Comparison of ENCODE assay signal across 9 mouse cellular contexts in genomic region chr8:117863837-117864236, GRCm38 (mm10).
A peak's percentile ranks its signal among the peaks of the same experiment; 100 is the strongest.
DNase-seq lines count a peak whose midpoint lies in the region; ATAC-seq and TF ChIP-seq lines count a peak whose summit lies in the region.
"Had no signal": no experiment of that assay in that cellular context is flagged by ENCODE, and none has a peak within 500 bp of the region (broad histone marks: within the 10 kb centered on the region; RNA-seq: fewer than 3 reads in every experiment).

No protein-coding gene starts in this region.

- H3K27ac ChIP-seq in heart, embryonic 10.5 days: no peak overlapping the region
- H3K27ac ChIP-seq in CH12.LX (ENCODE audit: insufficient read depth, low read depth): no peak overlapping the region
- H3K27ac ChIP-seq: midbrain, embryonic 12.5 days had no signal

- H3K9me3 ChIP-seq in heart, embryonic 10.5 days: no peaks in the 10 kb centered on the region
- H3K9me3 ChIP-seq in CH12.LX (replicated peaks; ENCODE audit: low read length): no peaks in the 10 kb centered on the region
- H3K9me3 ChIP-seq: midbrain, embryonic 12.5 days had no signal

- in situ Hi-C loops in CH12.LX (cut with MboI; ENCODE audit: low pct_ligation_motif_present, low pct_unique_long_range_greater_than_20kb, low sequenced_read_pairs): loop anchor here (5.0 to 25.0 kb wide), 2 partner anchors 92 to 227 kb away; no protein-coding TSS in a partner anchor

- TF ChIP-seq CTCF in CH12.LX (conservative IDR thresholded peaks at IDR 0.05 in 1 of 2, IDR thresholded peaks at IDR 0.05 in 1 of 2; ENCODE audit: low read depth in 2 of 2, low read length in 2 of 2): peak; percentile 69 to 97

- no peaks in the 10 kb centered on the region for H3K36me3 ChIP-seq in heart, embryonic 10.5 days
- H3K36me3 ChIP-seq in CH12.LX (replicated peaks in 1 of 2; ENCODE audit: control insufficient read depth in 1 of 2, insufficient read depth in 1 of 2, low read length in 1 of 2): no peaks in the 10 kb centered on the region
- H3K36me3 ChIP-seq: midbrain, embryonic 12.5 days had no signal

- dilution Hi-C loops in CH12.LX (cut with MboI; ENCODE audit: extremely low pct_ligation_motif_present, extremely low pct_unique_long_range_greater_than_20kb, low sequenced_read_pairs): no loop called here

- 40% methylated on average over 2 of the region's 2 CpGs for WGBS in heart, embryonic 10.5 days

- H3K9ac ChIP-seq in CH12.LX (ENCODE audit: insufficient read depth, low read depth): no peak overlapping the region
- H3K9ac ChIP-seq: midbrain, embryonic 12.5 days had no signal

- ATAC-seq in megakaryocyte progenitor cell, adult 5-6 weeks (replicated peaks; ENCODE audit: poor library complexity): peak; percentile 83

- H3K4me3 ChIP-seq in heart, embryonic 10.5 days: no peak overlapping the region
- no peak overlapping the region for H3K4me3 ChIP-seq in CH12.LX (replicated peaks in 1 of 3; ENCODE audit: low read depth in 2 of 3, low read length in 2 of 3, poor library complexity in 1 of 3)
- H3K4me3 ChIP-seq: midbrain, embryonic 12.5 days had no signal

- DNase-seq in heart, adult 8-10 months (ENCODE audit: low spot score): peak; percentile 10
- no peak for DNase-seq in heart, embryonic 10.5 days (ENCODE audit: low spot score)
- DNase-seq in CH12.LX (ENCODE audit: extremely low read depth): peak; percentile 76
- DNase-seq in c-Kit-positive CD71-negative TER-119-negative erythroid progenitor cells, embryonic 14.5 days (ENCODE audit: low read depth): peak; percentile 38
- DNase-seq in gastrocnemius, postnatal 4 days (ENCODE audit: low spot score in 2 of 2): peak; percentile 24 to 44
- peak; percentile 29 to 37 for DNase-seq in layer of hippocampus, postnatal 14 days (ENCODE audit: low spot score in 2 of 2)
- DNase-seq in urinary bladder, adult 18-20 months (ENCODE audit: low spot score in 2 of 2): peak; percentile 33 to 41

- no peaks in the 10 kb centered on the region for H3K79me2 ChIP-seq in CH12.LX (replicated peaks; ENCODE audit: control insufficient read depth, extremely low read depth, insufficient read depth, poor library complexity, severe bottlenecking)

- H3K4me2 ChIP-seq in CH12.LX (ENCODE audit: insufficient read depth, low read depth, poor library complexity, severe bottlenecking): no peak overlapping the region
- H3K4me2 ChIP-seq: midbrain, embryonic 12.5 days had no signal

- peaks cover 7% of the 10 kb centered on the region for H3K27me3 ChIP-seq in heart, embryonic 10.5 days (ENCODE audit: insufficient read depth, poor library complexity, severe bottlenecking)
- H3K27me3 ChIP-seq in CH12.LX (replicated peaks): no peaks in the 10 kb centered on the region
- H3K27me3 ChIP-seq: midbrain, embryonic 12.5 days had no signal

- TF ChIP-seq POLR2A in CH12.LX (IDR thresholded peaks at IDR 0.05; ENCODE audit: low read depth, low read length): no peak

- peak; percentile 97 for TF ChIP-seq RAD21 in CH12.LX (IDR thresholded peaks at IDR 0.05; ENCODE audit: low read depth, low read length)

- peaks cover 6% of the 10 kb centered on the region for H3K4me1 ChIP-seq in heart, embryonic 10.5 days
- peaks cover 9 to 25% of the 10 kb centered on the region in 2 experiments for H3K4me1 ChIP-seq in CH12.LX (ENCODE audit: control insufficient read depth in 1 of 2, insufficient read depth in 2 of 2)

- no peak for TF ChIP-seq EP300 in CH12.LX (IDR thresholded peaks at IDR 0.05; ENCODE audit: low read length)

TF ChIP-seq in CH12.LX, 34 proteins besides CTCF, POLR2A, EP300 and RAD21:
- TF ChIP-seq TBP (conservative IDR thresholded peaks at IDR 0.05; ENCODE audit: low read depth, low read length): no peak
- 0 out of 2 replicates have a peak, but pooled peaks have one; percentile 7 for TF ChIP-seq TCF12 (IDR thresholded peaks at IDR 0.05; ENCODE audit: low read depth, low read length)
- 0 out of 2 replicates have a peak, but pooled peaks have one; percentile 54 for TF ChIP-seq IRF4 (IDR thresholded peaks at IDR 0.05; ENCODE audit: low read depth, low read length)
- no peak for TF ChIP-seq MYC (IDR thresholded peaks at IDR 0.05; ENCODE audit: low read depth, low read length)
- no peak for TF ChIP-seq RCOR1 (conservative IDR thresholded peaks at IDR 0.05; ENCODE audit: low read depth, low read length)
- no peak for TF ChIP-seq KAT2A (IDR thresholded peaks at IDR 0.05; ENCODE audit: insufficient replicate concordance, low read length)
- TF ChIP-seq NRF1 (IDR thresholded peaks at IDR 0.05; ENCODE audit: low read depth, low read length): no peak
- TF ChIP-seq MAZ (IDR thresholded peaks at IDR 0.05; ENCODE audit: low read depth, low read length): no peak
- no peak for TF ChIP-seq MAFK (IDR thresholded peaks at IDR 0.05; ENCODE audit: insufficient replicate concordance, low read length)
- no peak for TF ChIP-seq ETS1 (conservative IDR thresholded peaks at IDR 0.05; ENCODE audit: low read depth, low read length)
- TF ChIP-seq CHD1 (IDR thresholded peaks at IDR 0.05; ENCODE audit: low read depth, low read length): no peak
- peak; percentile 95 for TF ChIP-seq ZC3H11A (IDR thresholded peaks at IDR 0.05; ENCODE audit: low read depth, low read length)
- no peak for TF ChIP-seq HCFC1 (IDR thresholded peaks at IDR 0.05; ENCODE audit: low read depth, low read length)
- TF ChIP-seq USF2 (conservative IDR thresholded peaks at IDR 0.05; ENCODE audit: low read depth, low read length): no peak
- TF ChIP-seq UBTF (IDR thresholded peaks at IDR 0.05; ENCODE audit: low read depth, low read length): no peak
- TF ChIP-seq ZKSCAN1 (IDR thresholded peaks at IDR 0.05; ENCODE audit: borderline replicate concordance, low read depth, low read length): no peak
- TF ChIP-seq E2F4 (IDR thresholded peaks at IDR 0.05; ENCODE audit: insufficient replicate concordance, low read depth, low read length): no peak
- TF ChIP-seq MEF2A (IDR thresholded peaks at IDR 0.05; ENCODE audit: borderline replicate concordance, low read depth, low read length): no peak
- TF ChIP-seq ZNF384 (IDR thresholded peaks at IDR 0.05; ENCODE audit: low read depth, low read length): no peak
- peak; percentile 99 for TF ChIP-seq SMC3 (IDR thresholded peaks at IDR 0.05; ENCODE audit: low read depth, low read length)
- TF ChIP-seq NELFE (IDR thresholded peaks at IDR 0.05; ENCODE audit: low read depth, low read length): no peak
- no peak for TF ChIP-seq ELF1 (IDR thresholded peaks at IDR 0.05; ENCODE audit: low read depth, low read length)
- no peak for TF ChIP-seq JUN (IDR thresholded peaks at IDR 0.05; ENCODE audit: insufficient read depth, low read depth, low read length)
- TF ChIP-seq SIN3A (IDR thresholded peaks at IDR 0.05; ENCODE audit: low read length): no peak
- no peak for TF ChIP-seq MXI1 (IDR thresholded peaks at IDR 0.05; ENCODE audit: low read depth, low read length)
TF ChIP-seq in CH12.LX: peak in this region for 4.
